Mouse (Mus musculus) heart, adult 18-20 months (tissue): ENCODE results near the gene D430041D05Rik. TPM values are rescaled to one million over a fixed set of nuclear protein-coding genes. Genes with fewer than 3 reads are reported as not detected.
A peak's percentile ranks its signal among the peaks of the same experiment; 100 is the strongest.

Experiments used
- DNase-seq, 2 experiments: peaks; one replicate each; pipeline ENCODE4 v3.0.0; 2021 to 2022; ENCODE audit warnings: mixed read lengths in 1 of 2
- total RNA-seq, 2 experiments: library from RNA; stranded (reverse); gene quantifications; 2 replicates each; pipeline ENCODE4 v1.2.3; 2021

Gene D430041D05Rik
- total RNA-seq, 2 experiments from 2014 or later = 0.07 to 0.08 TPM

DNA sequence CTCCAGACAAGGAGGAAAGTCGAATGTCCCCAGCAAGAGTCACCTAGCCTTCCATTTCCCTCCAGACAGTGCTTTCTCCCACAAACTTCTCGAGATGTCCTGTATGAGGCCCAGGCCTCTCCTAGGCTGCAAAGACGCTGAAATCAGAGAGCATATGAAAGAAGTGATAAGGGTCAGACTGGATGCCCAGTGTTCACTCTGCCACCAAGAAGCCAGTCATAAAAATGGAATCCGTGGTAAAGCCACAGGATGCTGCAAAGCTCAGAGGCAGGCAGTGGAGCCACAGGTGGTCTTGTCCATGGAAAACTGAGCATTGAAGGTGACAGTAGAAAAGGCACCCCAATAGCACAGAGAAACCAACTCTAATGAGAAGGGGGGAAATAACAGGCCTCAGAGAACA, 2.9 kb downstream of the D430041D05Rik start:
- DNase-seq = no peak

- DNase-seq = no peak
These were observed 6.8 kb downstream of the D430041D05Rik start for GRCm38 (mm10) chr2:104404036-104404435.

DNA sequence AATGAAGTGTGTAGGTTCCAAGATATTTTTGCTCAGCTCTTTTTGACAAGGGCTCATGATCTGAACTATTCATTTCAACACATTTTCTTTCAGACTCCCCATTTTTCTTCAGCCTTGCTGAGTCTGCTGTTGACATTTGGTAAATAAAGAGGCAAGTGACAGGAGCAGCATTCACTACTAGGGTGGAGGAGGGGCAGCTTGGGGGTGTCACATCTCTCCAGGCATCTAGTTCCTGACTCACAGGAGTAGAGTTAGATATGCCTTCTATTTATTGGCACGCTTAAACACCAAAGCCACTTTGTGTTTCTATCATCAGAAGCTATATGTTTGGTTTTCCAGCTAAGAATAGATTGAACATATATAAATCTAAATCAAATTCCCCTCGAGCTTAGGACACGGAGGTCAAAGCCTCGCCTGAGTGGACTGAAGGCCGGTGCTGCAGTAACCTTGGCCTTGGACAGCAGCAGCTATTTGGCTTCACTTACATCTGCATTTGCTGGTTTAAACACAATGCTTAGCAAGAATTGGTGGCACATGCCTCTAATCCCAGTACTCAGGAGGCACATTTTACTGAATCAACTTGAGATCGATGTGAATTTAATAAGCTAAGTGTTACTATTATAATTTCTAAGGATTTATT, 12.0 kb downstream of the D430041D05Rik start:
- DNase-seq = no peak

DNA sequence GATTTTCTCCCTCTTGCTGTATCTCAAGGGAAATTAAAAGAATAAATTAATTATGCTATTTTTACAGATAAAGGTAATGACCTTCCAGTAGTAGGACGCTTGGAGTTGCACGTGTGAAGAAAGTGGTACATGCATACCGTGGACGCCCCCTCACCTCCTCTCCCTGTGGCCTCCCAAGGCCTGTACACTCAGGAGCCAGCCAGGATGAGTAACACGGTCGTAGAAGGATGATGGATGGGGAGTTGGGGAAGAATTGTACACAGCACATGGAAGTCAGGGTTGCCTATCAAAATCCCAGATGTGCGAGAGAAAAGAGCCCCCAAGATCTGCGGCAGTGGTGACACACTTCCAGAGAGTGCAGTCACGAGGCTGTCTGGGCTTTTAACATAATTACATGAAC, 14.9 kb downstream of the D430041D05Rik start:
- no peak for DNase-seq

DNA sequence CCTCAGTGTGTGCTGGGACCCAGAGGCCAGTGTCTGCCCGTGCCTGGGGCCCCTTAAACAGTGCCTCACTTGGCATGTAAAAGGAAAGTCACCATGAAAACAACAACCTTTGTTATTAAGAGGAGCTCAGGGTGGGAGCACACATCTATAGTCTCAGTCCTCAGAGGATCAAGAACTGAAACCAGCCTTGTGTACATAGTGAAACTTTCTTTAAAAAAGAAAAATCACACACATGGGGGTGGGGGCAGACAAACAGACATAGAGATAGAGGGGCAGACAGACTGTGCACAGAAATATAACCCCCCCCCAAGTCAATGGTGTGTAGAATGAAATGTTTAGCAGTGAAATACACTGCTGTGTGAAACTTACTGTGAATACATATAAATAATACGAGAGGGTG, 16.0 kb downstream of the D430041D05Rik start:
- no peak for DNase-seq

DNA sequence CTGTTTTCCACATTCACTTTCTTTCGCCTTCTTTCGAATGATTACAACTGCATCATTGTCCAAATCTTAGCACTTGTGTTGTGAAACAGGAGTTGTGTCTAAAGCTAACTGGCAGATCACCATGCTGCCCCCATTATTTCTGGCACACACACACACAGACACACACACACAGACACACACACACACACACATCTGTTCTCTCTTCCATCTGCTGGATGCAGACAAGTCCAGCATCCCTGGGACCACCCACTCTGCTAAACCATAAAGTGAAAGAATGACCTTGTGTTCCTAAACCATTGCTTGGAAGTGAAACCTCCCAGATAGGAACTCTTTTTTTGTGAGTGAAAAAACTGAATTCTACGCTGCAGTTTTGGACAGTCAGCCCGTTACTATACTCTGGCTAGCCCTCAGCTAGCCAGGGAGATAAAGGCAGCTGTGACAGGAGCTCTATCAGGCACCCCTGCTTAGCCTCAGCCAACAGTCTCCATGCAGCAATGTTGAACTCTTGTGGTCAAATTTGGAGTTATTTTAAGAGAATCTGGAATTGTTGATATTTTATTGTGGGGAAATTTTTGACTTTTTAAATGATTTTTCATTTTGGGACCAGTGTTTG, 18.0 kb downstream of the D430041D05Rik start:
- no peak for DNase-seq

DNA sequence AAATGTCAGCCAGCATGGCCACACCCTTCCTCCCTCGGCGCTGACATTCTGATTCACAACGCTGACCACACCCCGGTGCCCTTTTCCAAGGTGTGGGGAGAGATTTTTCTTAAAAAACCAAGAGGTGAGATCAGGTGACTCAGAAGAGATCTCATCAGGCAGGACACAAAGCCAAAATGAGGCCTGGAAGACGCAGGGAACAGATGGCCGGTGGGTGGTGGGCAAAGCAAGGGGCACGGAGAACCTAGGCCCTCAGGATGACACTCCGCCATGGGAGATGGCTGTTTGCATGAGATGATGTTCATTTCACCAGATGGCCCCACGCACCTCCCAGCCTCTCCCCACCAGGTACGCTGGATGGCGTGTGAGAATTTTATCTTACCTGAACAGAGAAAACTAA, 21.6 kb downstream of the D430041D05Rik start:
- DNase-seq = no peak

DNA sequence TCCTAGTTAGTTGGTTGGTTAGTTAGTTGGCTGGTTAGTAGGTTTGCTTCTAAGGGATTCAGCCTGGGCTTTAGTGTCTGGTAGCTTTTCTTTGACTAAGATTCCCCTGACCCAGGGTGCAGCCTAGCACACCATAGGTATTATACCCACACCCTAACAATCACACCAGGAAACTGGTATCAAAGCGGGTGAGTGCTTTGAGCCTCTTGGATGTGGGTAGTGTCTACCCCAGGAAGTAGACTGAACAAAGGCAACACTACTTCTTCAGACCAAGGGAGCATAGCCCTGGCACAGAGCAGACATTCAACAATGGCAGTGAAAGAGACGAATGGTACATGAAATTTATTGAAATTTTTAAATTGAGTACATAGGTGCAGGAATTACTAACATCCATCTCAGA, 24.9 kb downstream of the D430041D05Rik start:
- no peak for DNase-seq

GRCm38 (mm10) chr2:104383589-104383988, 27.2 kb downstream of the D430041D05Rik start:
- DNase-seq = no peak

GRCm38 (mm10) chr2:104382813-104383212, 28.0 kb downstream of the D430041D05Rik start:
- DNase-seq = no peak

GRCm38 (mm10) chr2:104379304-104379703, 31.5 kb downstream of the D430041D05Rik start:
- no peak for DNase-seq

GRCm38 (mm10) chr2:104378791-104379190, 32.0 kb downstream of the D430041D05Rik start:
- no peak for DNase-seq

- DNase-seq = no peak
These were observed 32.8 kb downstream of the D430041D05Rik start for GRCm38 (mm10) chr2:104377990-104378389.

- DNase-seq = no peak
These were observed 38.7 kb downstream of the D430041D05Rik start for GRCm38 (mm10) chr2:104372156-104372555.

DNA sequence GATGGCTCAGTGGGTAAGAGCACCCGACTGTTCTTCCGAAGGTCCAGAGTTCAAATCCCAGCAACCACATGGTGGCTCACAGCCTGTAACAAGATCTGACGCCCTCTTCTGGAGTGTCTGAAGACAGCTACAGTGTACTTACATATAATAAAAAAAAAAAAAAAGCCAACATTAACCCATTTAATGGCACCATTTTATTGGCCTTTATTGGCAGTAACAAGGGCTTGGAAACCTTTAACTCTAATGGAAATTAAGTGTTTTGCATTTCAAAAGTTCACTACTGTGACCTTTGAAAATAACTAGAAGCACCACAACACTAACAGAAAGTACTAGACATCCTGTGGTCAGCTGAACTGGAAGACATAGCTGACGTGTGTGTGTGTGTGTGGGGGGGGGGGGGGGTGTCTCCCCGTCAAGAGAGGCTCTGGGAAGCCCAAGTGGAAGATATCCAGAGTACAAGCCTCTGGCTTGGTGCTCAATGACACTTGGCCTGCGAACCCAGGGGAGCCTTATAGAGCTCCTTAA, 39.1 kb downstream of the D430041D05Rik start:
- DNase-seq = no peak

DNA sequence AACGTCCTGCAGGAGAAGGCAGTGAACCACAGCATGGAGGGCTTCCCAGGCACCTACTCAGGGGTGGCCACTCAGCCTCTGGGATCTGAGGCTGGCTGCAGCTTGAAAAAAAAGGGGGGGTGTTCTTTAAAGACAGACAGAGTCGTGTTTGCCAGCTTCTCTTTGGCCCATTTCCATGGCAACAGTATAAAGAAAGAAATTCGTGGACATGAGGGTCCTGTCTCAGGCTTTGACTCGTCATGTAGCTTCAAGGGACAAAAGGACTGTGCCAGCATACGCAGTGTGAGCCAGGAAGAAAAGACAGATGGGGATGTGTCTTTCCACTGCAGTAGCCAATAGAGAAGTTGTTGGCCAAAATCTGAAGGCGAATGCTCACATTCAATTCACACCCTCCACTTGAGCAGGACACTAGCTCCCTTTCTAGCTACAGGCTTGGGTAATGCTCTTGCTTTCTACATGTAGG, 42.9 kb downstream of the D430041D05Rik start:
- DNase-seq = peak in 1 of 2 experiments; percentile 6

- no peak for DNase-seq
These were observed 43.5 kb downstream of the D430041D05Rik start for GRCm38 (mm10) chr2:104367291-104367690.

GRCm38 (mm10) chr2:104359305-104359704, 51.5 kb downstream of the D430041D05Rik start:
- DNase-seq = no peak

GRCm38 (mm10) chr2:104358881-104359280, 51.9 kb downstream of the D430041D05Rik start:
- no peak for DNase-seq

- no peak for DNase-seq
These were observed 54.3 kb downstream of the D430041D05Rik start for GRCm38 (mm10) chr2:104356531-104356930.

DNA sequence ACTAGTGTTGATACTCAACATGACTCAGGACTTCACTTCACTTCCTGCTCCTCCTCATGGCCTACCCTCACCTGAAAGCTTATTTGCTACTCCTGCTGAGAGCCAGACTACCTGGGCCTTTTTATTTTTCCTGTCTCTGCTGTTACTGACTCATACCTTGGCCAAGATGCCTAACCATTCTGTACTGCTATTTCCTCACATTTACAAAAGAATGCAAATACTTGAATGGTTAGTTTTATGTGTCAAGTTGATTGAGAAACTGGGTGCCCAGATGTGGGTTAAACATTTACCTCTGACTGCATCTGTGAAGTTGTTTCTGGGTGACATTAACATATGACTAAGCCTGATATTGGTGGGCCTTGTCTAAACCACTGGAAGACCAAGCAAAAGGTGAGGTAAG, 56.7 kb downstream of the D430041D05Rik start:
- no peak for DNase-seq

GRCm38 (mm10) chr2:104352204-104352493, 58.7 kb downstream of the D430041D05Rik start:
- DNase-seq = no peak

GRCm38 (mm10) chr2:104351415-104352203, 59.2 kb downstream of the D430041D05Rik start:
- no peak for DNase-seq
